Mouse (Mus musculus) neutrophil, adult 5-6 weeks (primary cell): ENCODE measurements around the gene Synrg. TPM values are rescaled to one million over a fixed set of nuclear protein-coding genes. Genes with fewer than 3 reads are reported as not detected.
A peak's percentile ranks its signal among the peaks of the same experiment; 100 is the strongest.

Experiments
- ATAC-seq: fragments of 151-379, 151-347 bp; 2 replicates; pipeline ENCODE4 v1.8.0; 2017; ENCODE audit warnings: mild to moderate bottlenecking, moderate TSS enrichment; ENCODE audit not compliant: insufficient number of reproducible peaks, poor library complexity, low FRiP score, severe bottlenecking; ENCODE audit errors: extremely low read depth
- total RNA-seq: library from RNA; stranded (forward); fragments of 200-1000 nt; gene quantifications from 2 replicates; pipeline ENCODE4 v1.2.3, GENCODE M21; 2017

Gene Synrg
- total RNA-seq, 1 experiment from 2014 or later: 35.6 TPM

DNA sequence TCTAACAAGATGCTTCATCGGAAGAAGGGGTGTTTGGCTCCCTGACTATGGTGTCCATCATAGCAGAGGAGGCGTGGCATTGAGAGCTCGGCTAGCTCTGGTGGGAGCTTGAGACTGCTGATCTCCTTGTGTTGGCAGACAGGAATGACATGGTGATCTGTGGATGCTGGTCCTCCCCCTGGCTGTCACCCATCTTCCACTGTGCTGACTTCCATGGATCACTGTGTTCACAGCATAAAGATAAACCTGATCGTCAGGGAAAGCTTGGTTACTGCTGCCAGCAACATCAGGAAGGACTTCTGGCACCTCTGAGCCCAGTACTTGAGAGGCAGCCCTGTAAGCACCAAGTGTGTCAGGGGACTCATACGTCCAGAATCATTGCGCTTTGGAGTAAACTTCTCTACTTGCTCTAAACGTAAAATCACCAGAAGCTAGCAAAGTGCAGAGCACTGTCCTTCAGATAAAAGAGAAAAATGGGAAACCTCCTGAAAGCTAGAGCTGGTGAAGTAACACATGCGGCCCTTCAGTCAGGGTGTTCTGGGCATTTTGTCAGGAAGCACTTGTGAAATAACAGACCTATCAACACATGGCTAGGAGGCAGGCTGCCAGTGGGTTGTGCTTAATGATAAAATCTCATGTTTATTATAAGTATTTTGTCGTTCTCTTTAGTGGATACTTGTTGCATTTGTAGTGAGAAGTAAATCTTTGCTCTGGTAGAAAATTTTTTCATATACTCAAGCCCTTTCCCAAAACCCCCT lies 64.2 kb downstream of the Synrg start:
- no peak for ATAC-seq

DNA sequence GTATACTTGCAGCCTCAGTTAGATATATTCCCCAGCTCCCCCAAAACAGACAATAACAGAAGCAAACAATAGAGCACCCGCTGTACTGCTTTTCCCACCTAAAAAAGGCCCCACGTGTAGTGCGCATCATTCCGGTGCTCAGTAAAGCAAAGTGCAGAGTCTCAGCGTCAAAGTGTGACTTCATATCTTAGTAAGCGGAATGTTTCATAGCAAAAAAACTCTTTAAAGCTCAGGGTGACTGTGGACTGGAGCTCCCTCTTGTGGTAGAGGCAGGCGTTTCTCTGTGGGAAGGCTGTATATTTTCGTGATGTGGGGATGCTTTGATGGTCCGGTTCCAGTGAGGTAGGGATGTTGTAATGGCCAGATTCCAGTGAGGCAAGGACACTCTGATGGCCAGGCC lies 67.7 kb downstream of the Synrg start:
- 0 out of 2 replicates have a peak, but pooled peaks have one; percentile 30 for ATAC-seq

DNA sequence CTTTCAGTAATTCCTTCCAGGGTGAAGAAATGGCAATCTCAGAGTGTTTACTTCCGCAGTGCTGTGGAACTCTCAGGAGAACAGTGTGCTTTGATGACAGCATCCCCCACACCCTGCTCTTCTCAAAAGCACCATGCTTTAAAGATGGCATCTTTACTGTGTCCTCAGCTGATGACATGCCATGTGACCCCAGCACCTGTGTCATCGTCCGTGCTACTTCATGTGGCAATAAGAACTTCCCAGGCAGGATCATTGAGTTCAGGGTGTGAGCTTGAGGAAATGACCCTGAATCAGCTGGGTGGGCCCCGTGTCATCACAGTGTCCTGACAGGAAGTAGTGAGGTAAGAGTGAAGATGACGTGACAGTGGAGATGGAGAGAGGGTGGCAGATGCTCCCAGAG lies 68.3 kb downstream of the Synrg start:
- no peak for ATAC-seq

DNA sequence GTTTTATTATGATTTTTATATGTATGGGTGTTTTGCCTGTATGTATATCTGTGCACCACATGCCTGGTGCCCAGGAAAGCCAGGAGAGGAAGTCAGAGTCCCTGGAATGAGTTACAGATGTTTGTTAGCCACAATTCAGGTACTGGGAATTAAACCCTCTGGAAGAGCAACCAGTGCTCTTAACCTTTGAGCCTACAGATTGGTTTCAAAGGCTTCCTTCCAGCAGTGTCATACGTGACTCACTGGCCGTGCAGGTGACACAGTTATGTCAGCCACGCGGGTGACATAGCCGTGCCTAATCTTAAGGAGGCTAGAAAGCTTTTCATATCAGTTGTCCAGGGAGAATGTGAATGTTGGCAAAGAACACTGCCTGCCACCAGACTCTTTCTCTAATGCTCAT lies 69.4 kb downstream of the Synrg start:
- no peak for ATAC-seq

DNA sequence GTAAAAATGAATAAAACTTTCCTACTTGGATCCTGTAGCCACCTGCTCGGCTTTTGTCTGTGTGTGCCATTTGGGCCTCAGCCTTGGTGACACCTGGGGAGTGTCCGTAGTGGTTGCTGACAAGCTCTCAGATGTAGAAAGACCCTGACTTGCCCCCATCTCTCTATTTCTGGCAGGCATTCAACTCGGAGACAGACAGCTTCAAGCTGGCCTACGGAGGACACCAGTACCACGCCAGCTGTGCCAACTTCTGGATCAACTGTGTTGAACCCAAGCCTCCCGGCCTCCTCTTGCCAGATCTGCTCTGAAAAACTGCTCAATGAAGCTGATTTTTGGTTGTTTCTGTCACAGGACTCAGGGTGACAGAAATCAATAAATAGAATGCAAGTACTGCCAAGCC lies 76.4 kb downstream of the Synrg start:
- no peak for ATAC-seq

DNA sequence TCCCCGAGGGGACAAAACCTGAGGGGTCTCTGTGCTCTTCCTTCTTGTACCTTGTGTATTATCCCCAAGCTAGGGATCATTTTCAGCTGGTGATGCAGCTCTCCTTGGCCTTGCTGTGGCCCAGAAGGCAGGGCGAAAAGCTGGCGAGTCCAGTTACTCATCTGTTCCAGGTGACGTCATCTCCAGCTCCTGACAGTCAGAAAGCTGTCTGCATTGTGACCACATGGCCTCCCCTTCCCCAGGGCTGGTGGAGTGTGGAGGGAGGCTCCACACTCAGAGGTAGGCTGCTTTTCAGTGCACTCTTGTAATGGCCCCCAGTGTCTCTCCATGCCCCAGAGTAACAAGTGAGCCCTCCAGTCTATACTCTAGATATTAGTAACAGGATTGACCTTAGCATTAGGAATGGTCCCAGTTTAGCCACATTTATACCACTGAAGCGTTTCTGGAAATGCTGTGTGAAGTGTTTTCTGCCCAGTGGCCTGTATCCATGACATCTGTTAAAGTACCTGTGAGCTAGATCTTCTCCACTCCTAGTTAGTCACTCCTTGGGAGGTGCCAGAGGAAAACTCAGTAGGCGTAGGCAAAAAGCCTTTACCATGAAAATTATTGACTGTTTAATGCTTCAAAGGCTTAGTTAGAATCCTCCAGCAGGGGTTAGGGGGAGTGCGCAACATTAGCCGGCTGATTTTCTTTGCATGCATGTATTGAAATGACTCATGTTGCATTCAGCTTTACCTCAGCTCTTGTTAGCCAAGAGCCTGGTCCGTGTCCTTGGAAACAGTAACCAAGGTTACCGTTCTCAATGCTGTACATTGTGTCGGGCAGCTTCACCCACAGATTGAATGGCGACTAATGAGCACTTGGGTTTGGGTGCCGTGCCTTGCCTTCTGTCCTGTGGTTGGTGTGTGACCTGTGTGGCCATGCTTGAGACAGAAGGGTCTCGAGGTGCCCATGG lies 78.9 kb downstream of the Synrg start:
- ATAC-seq: no peak

DNA sequence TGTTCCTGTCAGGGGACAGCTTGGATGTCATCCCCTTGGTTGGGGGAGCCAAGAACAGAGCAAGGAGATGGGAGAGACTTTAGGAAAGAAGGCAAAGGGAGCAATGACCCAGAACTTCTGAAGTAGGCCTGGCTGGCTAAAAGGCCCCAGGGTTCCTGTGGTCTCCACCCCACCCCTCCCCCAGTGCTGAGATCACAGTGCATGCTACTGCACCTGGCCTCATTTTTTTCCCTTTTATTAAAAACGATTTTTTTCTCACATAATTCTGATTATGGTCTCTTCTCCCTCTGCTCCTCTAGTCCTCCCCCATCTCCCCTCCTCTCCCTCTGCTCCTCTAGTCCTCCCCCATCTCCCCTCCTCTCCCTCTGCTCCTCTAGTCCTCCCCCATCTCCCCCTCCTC lies 80.8 kb downstream of the Synrg start:
- ATAC-seq: no peak

DNA sequence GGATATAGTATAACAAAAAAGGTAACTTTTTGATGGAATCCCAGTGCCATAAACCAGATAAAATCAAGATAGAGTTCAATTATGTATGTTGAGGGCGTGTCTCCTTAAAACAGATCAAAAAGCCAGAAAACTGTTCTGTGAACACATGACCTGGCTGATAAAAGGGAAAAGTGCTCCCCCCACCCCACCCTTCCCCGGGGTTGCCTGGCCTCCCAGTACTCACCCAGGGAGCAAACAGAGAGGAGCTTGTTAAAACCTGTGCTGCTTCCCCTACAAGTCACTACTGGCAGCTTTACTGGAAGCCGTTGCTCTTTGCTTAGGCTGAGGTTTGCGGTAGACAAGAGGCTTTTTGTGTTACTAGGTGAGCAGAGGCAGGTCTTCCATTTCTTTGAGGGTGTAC lies 83.0 kb downstream of the Synrg start:
- no peak for ATAC-seq

DNA sequence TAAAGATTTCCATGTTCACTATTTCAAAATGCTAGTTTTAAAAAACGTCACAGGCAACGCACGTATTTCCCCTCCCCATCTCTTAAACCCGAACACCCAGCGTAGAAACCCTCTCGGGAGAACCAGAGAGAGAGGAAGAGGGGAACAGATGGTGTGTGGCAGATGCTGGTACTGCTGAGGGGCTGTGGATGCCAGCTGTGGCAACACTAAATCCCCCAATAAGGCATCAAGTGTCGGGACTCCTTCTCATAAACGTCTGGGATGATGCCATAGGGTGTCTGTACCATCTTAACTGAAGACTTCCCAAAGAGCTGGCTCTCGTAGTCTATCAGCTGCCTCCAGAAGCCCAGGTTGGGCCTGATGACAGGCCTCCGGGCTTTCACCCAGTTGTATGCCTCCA lies 84.2 kb downstream of the Synrg start:
- no peak for ATAC-seq

DNA sequence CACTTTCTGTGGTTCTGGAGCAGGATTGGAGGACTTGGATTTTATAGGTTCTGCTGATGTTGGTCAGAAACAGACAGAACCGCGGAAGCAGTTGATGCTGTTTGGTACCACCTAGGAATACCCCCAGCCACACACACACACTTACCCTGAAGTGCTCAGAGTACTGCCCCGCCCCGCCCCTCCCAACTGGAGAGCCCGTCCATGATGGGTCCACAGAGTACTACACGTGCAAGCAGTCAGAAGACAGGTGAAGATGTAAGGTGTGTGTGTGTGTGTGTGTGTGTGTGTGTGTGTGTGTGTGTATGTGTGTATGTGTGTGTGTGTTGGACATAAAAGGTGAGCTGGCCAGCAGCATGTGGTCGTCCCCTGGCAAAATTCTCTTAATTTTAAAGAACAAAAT lies 88.8 kb downstream of the Synrg start:
- no peak for ATAC-seq

DNA sequence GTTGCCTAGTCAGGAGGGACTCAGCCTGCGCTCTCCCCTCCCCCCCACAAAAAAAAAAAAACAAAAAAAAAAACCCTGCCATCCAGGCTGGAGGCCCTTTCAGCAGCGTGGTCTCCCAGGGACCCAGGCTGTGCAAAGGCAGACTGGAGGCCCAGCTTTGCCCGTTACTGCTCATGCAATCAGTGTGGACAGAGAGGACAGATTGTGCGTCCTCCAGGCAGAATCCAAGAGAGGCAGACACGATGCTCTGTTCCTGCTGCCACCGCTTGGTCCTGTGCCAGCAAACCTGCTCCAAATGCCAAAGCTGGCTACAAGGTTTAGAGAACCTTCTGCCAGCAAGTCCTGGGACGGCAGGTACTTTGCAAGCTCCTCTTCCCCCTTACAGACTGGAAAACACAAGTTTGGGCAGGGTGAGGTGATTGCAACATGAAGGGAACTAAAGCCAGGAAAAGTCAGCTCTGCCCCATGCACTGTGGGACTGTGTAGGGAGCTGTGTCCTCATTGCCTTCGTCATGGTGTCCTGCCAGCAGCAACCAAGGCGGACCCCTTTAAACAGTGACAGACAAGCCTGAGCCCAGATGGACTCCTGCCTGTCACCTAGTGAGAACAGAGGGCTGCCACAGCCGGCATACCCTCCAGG lies 89.4 kb downstream of the Synrg start:
- no peak for ATAC-seq

DNA sequence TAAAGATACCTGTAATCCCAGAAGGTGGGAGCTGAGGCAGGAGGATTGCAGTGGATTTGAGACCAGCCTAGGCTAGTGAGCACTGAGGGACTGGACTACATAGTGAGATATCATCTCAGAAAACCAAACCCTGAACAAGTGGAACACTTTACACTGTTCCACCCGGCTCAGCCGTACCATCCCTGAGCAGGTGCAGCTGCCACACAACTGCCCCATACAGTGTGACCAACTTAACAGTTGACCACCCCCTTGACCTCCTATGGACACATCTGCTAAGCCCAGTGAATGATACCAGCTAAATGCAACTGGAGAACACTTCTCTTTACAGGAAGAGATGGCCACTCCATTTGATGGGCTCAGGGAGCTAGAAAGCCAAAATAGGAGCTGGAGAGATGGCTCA lies 93.2 kb downstream of the Synrg start:
- ATAC-seq: no peak

DNA sequence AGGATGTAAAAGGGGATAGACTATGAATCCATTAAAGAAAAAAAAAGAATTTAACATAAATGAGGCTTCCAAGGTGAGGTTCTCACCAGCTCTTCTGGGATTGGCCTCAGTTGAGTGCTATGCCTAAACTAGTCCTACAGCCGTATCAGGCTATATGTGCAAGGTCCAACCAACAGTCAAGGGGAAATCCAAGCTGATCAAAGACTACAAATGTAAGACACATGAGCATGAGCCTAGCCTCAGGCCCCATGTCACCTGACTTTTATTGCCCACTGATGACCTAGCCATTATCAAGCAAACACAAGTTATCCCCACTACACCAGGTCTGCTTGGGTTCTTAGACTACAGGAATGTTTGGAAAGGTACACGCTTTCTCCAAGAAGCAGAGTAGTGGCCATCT lies 95.6 kb downstream of the Synrg start:
- no peak for ATAC-seq

DNA sequence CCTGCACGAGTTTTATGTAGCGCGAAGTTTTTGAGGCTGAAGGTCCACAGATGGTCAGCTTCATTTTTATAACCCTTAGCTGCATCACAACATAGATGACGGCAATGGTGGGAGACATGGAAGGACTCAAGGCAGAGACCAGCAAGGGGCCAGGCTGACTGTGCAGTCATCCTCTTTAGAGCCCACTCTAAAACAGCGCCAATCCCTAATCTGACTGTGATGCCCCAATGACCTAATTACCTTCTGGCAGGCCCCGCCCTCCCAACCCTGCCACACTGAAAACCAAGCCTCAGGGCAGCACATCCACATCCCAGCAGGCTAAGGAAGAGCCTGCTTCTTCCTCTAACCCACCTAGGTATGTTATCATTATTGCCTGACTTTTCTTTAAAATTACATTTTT lies 96.4 kb downstream of the Synrg start:
- ATAC-seq: no peak

DNA sequence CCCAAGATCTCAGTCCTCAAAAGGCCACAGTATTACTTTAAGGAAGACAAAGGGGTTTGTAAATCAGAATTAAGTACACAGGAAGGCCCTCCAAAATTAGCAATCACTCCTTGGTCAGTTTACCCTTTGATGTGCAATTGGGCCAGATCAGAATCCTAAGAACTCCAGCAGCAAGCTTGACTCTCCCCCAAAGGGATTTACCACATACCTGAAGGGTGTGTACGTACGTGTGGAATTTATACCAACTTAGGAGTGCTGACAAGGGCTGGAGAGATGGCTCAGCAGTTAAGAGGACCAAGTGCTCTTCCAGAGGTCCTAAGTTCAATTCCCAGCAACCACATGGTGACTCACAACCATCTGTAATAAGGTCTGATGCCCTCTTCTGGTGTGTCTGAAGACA lies 97.7 kb downstream of the Synrg start:
- no peak for ATAC-seq

DNA sequence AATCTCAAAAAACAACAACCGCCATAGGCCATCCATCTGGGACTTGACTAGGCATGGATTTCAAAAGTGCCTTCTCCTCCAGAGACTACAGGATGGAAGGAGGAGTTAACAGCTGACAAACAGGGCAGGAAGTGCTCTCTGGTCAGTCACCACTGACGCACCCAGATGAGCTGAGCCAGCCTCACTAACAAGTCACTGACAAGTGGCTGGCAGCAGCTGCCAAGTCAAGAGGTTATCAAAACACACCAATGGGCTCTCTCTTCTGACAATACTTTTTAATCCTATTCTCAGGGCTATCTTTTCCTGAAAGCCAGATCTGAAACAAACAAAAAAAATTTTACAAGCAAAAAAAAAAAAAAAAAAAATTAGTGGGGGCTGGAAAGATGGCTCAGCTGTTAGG lies 98.6 kb downstream of the Synrg start:
- no peak for ATAC-seq

DNA sequence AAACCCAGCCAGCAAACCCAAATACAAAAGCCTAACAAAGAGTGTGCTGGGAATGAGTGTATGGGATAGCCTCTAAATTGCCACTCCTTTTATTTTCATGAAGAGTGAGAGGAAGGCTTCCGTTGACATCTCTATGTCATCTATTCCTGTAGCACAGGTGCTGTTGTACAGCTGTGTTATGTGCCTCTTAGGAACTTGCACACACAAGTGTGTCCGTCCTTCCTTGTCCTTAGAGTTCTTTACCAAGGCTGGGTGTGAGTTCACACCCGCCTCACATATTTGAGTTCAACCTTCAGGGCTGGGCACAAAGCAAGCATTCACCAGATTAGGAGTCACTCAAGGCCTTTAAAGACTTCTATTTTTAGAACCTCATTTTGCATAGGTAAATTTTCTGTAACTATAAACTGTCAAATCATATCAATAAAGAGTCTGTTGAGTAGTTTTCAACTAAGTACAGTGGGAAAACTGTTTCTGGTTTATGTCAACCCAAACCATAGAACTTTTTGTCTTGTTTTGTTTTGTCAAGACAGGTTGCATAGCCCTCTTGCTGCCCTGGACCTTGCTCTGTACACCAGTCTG lies 99.5 kb downstream of the Synrg start:
- ATAC-seq: no peak

DNA sequence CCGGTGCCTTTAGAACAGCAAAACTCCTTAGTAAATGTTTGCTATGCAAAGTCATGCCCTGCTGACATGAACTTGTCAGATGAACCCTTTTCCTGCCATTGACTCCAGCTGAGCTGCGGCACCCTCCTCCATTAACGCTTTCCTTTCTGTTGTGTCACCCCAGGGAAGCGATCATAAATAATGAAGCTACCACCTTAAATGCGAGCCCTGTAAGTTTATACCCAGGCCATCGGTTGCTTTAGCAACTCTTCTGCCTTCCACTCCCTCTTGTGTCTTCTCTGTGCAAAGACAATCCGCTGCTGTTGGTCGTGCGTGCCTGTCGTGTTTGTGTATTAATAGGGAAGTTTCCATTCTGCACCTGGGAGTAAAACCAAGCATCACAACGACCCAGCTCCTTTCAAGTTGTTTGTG lies 101.8 kb downstream of the Synrg start:
- no peak for ATAC-seq

DNA sequence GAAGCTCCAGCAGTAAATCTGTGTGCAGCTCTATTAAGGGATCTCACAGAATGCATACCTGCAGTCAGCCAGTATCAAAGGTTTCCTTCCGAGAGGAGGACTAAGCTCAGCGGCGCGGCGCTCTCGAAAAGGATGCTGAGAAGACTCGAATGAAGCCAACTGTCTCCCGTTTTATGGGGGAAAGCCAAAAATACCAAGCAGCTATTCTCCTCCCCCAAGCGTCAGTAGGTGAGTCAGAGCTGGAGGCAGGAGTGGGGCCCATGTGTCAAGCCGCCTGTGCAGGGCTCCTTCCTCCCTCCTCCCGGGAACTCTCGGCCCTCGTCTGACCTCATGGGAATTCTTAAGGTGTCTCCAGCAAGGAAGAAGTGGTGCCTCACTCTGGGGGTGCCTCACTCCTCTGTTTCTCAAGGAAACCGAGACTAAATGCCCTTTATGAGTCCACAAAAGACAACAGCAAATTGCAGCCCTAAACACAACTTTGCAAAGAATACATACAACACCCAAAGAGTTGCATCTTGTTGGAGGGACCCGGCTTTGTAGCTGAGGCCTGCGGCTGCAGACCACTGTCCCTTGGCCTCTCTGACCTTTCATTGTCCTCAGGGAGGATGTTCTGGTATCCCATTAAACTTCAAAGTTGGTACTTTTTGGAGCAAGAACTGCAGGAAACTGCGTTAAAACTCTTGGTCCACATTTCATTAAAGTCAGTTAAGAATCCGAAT lies 102.9 kb downstream of the Synrg start:
- ATAC-seq: no peak
